9 mouse cellular contexts compared by ENCODE assay signal in the genomic region with DNA sequence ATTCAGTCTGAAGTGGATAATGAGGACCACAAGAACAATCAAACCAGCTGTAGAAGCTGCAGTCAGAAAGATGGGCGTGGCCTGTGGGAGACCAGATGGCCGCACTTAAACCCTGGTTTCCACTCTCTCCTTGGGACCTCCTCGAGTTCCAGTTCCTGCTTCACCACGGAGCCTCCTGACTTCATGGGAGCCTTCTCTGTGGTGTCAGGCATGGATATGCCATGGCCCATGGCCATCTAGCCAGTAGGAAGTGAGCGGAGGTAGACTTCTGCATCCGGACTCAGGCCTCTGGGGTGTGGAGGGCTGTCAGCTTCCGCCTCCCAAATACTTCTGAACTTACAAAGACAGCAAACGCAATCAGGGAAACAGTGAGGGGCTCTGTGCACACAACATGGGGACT.
DNase-seq lines count a peak whose midpoint lies in the region; ATAC-seq lines count a peak whose summit lies in the region.
"Had no signal": no experiment of that assay in that cellular context is flagged by ENCODE, and none has a peak within 500 bp of the region (broad histone marks: within the 10 kb centered on the region; RNA-seq: fewer than 3 reads in every experiment).

No protein-coding gene starts in this region.

- H3K9me3 ChIP-seq in lung, embryonic 15.5 days, result no peaks in the 10 kb centered on the region
- H3K9me3 ChIP-seq: neural tube, embryonic 12.5 days had no signal

- peak; percentile 13 for DNase-seq in gastrocnemius, postnatal 10 days
- no peak for DNase-seq in gastrocnemius, adult 18-20 months (ENCODE audit: low spot score)
- DNase-seq in CD4-positive helper T cell, adult 2 months (ENCODE audit: low read depth, low spot score), result peak; percentile 46
- DNase-seq in gastrocnemius, postnatal 25 days, result peak; percentile 42
- DNase-seq in thymus, adult 18-20 months, result peak; percentile 26 to 60
- no peak for DNase-seq in urinary bladder, postnatal 4 days (ENCODE audit: low spot score in 2 of 2)
- no peak for DNase-seq in ovary, postnatal 14 days (ENCODE audit: low spot score)

- ATAC-seq in lung, embryonic 15.5 days (ENCODE audit: borderline replicate concordance, extremely low read depth, low FRiP score, low TSS enrichment), result no peak

- H3K9ac ChIP-seq in lung, embryonic 15.5 days, result no peak overlapping the region
- H3K9ac ChIP-seq: neural tube, embryonic 12.5 days had no signal

- no peaks in the 10 kb centered on the region for H3K36me3 ChIP-seq in lung, embryonic 15.5 days
- H3K36me3 ChIP-seq: neural tube, embryonic 12.5 days had no signal

- WGBS in lung, embryonic 15.5 days, result 66% methylated on average over 8 of the region's 8 CpGs

- H3K4me1 ChIP-seq in lung, embryonic 15.5 days, result peaks cover 52% of the 10 kb centered on the region

- H3K4me3 ChIP-seq in lung, embryonic 15.5 days, result no peak overlapping the region
- H3K4me3 ChIP-seq: neural tube, embryonic 12.5 days had no signal

- H3K4me2 ChIP-seq in lung, embryonic 15.5 days, result no peak overlapping the region
- H3K4me2 ChIP-seq: neural tube, embryonic 12.5 days had no signal

- H3K27ac ChIP-seq in lung, embryonic 15.5 days, result peak overlapping the region; percentile 24; the same call in 1 of the 2 replicates
- H3K27ac ChIP-seq: neural tube, embryonic 12.5 days had no signal

- H3K27me3 ChIP-seq in lung, embryonic 15.5 days, result no peaks in the 10 kb centered on the region
- H3K27me3 ChIP-seq: neural tube, embryonic 12.5 days had no signal

Comparison
In these comparisons a context has a peak if more than half of its experiments do, and no peak if none do; other contexts are left out.
1. DNase-seq: peak in gastrocnemius, postnatal 10 days (single experiment), CD4-positive helper T cell, adult 2 months (single experiment), gastrocnemius, postnatal 25 days (single experiment) and thymus, adult 18-20 months (2 of 2); none in gastrocnemius, adult 18-20 months (single experiment), urinary bladder, postnatal 4 days (0 of 2) and ovary, postnatal 14 days (single experiment).